Mouse (Mus musculus): ENCODE data around the gene Slc12a3.

GRCm38 (mm10) chr8:94284204-94284603 is 44.8 kb upstream of the Slc12a3 start:
- TF ChIP-seq EP300 (IDR thresholded peaks at IDR 0.05; ENCODE audit: insufficient read depth, low read depth, low read length) = no peak
- no peak for TF ChIP-seq CTCF (IDR thresholded peaks at IDR 0.05)
- no peak for TF ChIP-seq POLR2A (IDR thresholded peaks at IDR 0.05; ENCODE audit: insufficient read depth, low read depth, low read length)
